Mouse (Mus musculus) adrenal gland, adult 8-10 months (tissue): ENCODE measurements at regions not wholly inside any gene's neighbourhood (a gene's known extent, or its start where the extent isn't known, plus 50 kb on each side); places are given as distances from the start of the nearest gene placed in this dataset.
A peak's percentile ranks its signal among the peaks of the same experiment; 100 is the strongest.

ENCODE experiments used
- DNase-seq: peaks from one replicate; pipeline ENCODE4 v3.0.0; 2022

GRCm38 (mm10) chr12:107658821-107659220 lies 170.4 kb downstream of the 3110018I06Rik start:
- no peak for DNase-seq

DNA sequence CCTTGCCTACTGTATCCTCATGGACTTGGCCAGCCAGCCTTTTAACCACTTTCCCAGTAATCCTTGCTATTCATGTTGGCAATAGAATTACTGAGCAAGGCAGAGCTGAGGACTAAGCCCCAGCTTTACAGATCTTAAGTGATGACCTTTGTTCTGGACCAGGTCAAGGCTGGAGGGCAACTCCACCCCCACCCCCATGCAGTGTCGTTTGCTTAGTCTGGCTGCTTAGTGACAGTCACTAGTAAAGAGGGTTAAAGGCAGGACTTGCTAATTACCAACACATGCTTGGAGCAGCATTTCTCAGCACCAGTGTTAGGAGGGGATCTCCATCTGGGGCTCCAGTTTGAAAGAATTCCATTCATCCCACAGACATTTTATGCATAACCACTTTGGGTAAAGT lies 174.2 kb downstream of the 3110018I06Rik start:
- DNase-seq: no peak

DNA sequence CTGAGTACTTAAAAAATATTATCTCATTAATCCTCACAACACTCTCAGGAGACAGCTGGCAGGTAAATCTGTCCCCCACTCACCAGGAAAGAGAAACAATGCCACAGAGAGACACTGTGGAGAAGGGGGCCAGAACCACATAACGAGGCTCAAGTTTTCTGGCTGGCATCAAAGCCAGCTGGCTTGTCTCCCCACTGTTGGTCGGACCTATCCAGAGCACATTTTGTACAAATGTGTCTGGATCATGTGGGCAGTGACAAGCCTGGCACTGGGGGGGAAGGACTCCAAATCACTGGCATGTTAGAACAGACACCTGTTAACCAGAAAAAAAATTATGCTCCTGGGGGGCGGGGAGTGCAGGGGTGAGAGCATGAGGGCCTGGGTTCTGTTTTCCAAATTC lies 179.4 kb downstream of the 3110018I06Rik start:
- no peak for DNase-seq

DNA sequence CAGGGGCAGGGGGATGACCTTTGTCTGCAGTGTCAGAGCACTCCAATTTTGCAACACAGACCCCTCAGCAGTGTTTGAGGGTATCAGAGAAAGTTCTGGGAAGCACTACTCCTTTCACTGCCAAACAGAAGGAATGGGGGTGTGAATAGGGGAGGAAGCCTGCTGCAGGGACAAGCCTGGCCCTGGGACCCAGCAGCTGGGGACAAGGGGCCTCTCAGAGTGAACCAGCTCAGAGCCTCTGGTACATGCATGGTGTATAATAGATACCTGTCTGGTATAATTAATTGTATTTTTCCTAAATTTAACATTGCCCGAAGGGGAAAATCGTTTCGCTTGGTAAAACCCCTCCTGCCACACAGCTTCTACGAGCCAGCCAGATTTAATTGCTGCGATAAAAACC lies 180.6 kb downstream of the 3110018I06Rik start:
- no peak for DNase-seq

DNA sequence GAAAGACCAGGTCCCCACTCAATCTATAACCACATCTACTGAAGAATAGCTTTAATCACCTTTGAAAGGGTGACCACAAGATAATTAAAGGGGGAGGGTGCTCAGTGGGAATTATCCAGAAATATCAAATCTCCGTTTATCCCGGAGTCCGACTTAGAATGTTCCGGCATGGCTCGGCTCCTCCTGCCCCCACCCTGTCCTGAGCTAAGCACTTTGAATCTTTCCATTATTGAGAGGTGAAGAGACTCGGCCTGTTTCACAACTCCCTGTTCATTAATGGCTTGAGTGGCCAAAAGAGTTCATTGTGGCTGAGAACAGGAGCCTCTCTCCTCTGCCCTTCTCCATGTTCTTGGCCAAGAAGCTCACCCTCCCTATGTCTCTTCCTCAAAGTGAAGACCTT lies 181.0 kb downstream of the 3110018I06Rik start:
- no peak for DNase-seq

GRCm38 (mm10) chr12:107669910-107670309 lies 181.5 kb downstream of the 3110018I06Rik start:
- DNase-seq: no peak

- no peak for DNase-seq
Observed at GRCm38 (mm10) chr12:107677076-107677475, 188.6 kb downstream of the 3110018I06Rik start.

GRCm38 (mm10) chr12:107687447-107687846 lies 199.0 kb downstream of the 3110018I06Rik start:
- no peak for DNase-seq

DNA sequence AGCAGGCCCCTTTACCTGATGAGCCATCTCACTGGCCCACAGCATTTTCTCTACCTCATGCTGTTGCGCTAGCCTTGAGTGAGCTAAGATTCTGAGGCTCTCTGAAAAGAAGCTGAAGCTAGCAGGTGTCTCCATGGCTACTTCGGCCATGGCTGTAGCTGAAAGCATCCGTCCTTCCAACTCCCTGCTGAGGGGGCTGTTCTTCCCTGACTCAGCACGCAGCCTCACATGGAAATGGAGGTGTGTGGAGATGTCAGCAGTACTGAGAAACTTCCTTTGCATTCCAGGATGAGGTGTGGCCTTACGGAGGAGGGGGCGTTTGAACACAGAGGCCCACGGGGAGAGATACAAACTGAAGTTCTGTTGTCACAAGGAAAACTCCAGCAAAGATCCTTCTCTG lies 201.0 kb downstream of the 3110018I06Rik start:
- DNase-seq: no peak

DNA sequence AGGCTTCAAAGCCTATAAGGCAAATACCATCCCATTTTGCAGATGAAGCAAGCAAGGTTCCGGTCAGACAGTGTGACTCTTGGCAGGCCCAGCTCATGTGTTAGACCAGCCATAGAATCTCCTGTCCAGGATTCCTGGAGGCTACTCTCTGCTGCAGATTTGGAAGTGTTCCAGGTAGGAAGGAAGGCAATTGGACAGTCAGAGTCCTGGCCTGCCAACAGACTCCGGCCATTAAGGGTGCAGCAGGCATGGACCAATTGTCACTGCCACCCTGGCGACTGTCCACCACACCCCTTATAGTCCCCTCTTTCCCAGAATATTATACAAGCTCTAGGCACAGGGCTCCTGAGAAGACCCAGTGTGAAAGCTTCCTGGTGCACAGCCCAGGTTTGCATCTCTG lies 201.6 kb downstream of the 3110018I06Rik start:
- DNase-seq: no peak

DNA sequence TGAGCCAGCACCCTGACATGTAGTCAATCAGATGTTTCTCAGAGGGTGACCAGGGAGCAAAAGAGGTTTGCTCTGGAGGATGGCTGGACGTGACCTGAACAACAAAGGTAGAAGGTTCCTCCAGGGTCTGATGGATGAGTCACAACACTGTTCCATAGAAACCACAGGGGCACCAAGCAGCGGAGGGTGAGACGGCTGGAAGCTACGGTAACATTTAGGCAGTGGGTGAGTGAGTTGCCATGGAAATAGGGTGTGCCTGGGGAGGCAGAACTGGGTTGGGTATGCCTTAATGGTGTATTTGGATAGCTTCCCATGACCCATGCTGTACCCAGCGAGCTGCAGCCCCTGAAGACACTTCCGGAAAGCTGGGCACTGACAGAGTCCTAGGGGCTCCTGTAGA lies 205.3 kb downstream of the 3110018I06Rik start:
- no peak for DNase-seq

- DNase-seq: no peak
Observed at GRCm38 (mm10) chr12:107695014-107695413, 206.6 kb downstream of the 3110018I06Rik start.

- no peak for DNase-seq
Observed at GRCm38 (mm10) chr12:107695438-107696267, 207.2 kb downstream of the 3110018I06Rik start.

GRCm38 (mm10) chr12:107700317-107700716 lies 211.9 kb downstream of the 3110018I06Rik start:
- no peak for DNase-seq

- no peak for DNase-seq
Observed at GRCm38 (mm10) chr12:107700868-107701597, 212.6 kb downstream of the 3110018I06Rik start.

GRCm38 (mm10) chr12:107708812-107709211 lies 220.4 kb downstream of the 3110018I06Rik start:
- no peak for DNase-seq

- peak; percentile 6 for DNase-seq
Observed at GRCm38 (mm10) chr12:107711017-107711416, 222.6 kb downstream of the 3110018I06Rik start.

GRCm38 (mm10) chr12:107711675-107712074 lies 223.2 kb downstream of the 3110018I06Rik start:
- no peak for DNase-seq

DNA sequence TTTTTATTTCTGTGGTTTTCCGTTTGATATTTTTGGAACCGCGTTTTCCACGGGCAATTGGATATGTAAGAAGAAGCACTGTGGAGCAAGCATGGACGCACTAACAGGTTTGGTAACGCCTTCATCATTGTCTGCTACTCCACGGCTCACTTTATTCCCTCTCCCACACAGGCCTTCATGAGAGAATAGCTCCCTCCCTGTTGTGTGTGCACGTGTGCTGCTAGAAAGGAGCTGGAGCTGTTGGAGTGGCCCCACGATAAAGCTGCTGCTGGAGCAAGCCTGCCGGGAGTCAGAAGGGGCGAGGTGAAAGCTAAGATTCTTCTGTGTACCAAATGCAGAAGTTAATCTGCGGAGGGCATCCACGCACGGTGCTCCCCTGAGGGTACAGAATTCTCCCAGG lies 224.8 kb downstream of the 3110018I06Rik start:
- DNase-seq: no peak

- no peak for DNase-seq
Observed at GRCm38 (mm10) chr12:107714846-107715245, 226.4 kb downstream of the 3110018I06Rik start.

- peak; percentile 4 for DNase-seq
Observed at GRCm38 (mm10) chr12:107715871-107716270, 227.4 kb downstream of the 3110018I06Rik start.

DNA sequence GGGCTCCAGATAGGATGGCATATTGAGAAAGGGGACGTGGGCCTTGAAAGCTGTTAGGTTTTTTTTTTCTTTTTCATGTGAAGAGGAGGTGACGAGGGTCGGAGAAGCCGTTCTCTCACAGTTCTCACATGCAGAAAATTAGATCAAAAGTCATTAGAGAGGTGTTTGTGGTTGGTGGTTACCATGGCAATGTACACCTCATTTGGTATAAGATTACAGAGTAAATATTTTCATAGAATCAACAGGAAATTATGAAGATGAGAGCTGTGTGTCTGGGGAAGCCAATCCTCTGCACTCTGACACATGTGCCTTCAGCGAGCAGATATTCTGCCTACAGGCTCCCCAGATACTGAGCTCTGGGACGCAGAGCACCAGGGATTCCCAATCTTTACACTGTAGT lies 232.5 kb downstream of the 3110018I06Rik start:
- DNase-seq: no peak

GRCm38 (mm10) chr12:107723062-107723859 lies 234.8 kb downstream of the 3110018I06Rik start:
- no peak for DNase-seq
